Mouse (Mus musculus) limb, embryonic 13.5 days (tissue): Measurements from ENCODE around the gene Rpl26. TPM values are rescaled to one million over a fixed set of nuclear protein-coding genes. Genes with fewer than 3 reads are reported as not detected.
A peak's percentile ranks its signal among the peaks of the same experiment; 100 is the strongest.

Experiments
- ATAC-seq: fragments of 200-750 bp; cut with Nextera tagmentation; 2 replicates; pipeline ENCODE4 v1.8.0; 2017; ENCODE audit warnings: low read depth, moderate number of reproducible peaks, moderate TSS enrichment; ENCODE audit not compliant: low FRiP score
- H3K27ac ChIP-seq: fragments of 300-500 bp; sonication (generic); 2 replicates; pipeline ENCODE4 v1.5.1; 2015; ENCODE audit warnings: inconsistent platforms, mild to moderate bottlenecking, moderate library complexity
- H3K27me3 ChIP-seq: fragments of 300-500 bp; sonication (generic); 2 replicates; pipeline ENCODE4 v1.6.1; 2015; ENCODE audit warnings: mild to moderate bottlenecking, inconsistent platforms
- H3K36me3 ChIP-seq: fragments of 300-500 bp; sonication (generic); 2 replicates; pipeline ENCODE4 v1.6.1; 2015; ENCODE audit warnings: inconsistent platforms, mild to moderate bottlenecking, moderate library complexity
- H3K4me1 ChIP-seq: fragments of 300-500 bp; sonication (generic); 2 replicates; pipeline ENCODE4 v1.6.1; 2015; ENCODE audit warnings: inconsistent platforms
- H3K4me2 ChIP-seq: fragments of 300-500 bp; sonication (generic); replicated peaks from 2 replicates; pipeline ENCODE4 v1.6.1; 2015; ENCODE audit warnings: inconsistent platforms, mild to moderate bottlenecking, moderate library complexity
- H3K4me3 ChIP-seq: fragments of 300-500 bp; sonication (generic); 2 replicates; pipeline ENCODE4 v1.5.1; 2015; ENCODE audit warnings: moderate library complexity, mild to moderate bottlenecking, inconsistent platforms
- H3K9ac ChIP-seq: fragments of 300-500 bp; sonication (generic); 2 replicates; pipeline ENCODE4 v1.6.1; 2015; ENCODE audit warnings: mild to moderate bottlenecking, inconsistent platforms
- H3K9me3 ChIP-seq: fragments of 300-500 bp; sonication (generic); 2 replicates; pipeline ENCODE4 v1.6.1; 2016; ENCODE audit warnings: inconsistent platforms
- WGBS: fragments of 180-500 bp; shearing (Covaris S2); methylation state at CpG from one replicate; pipeline ENCODE4 v1.1.7; 2015; 5-methylcytosine and 5-hydroxymethylcytosine counted together
- polyA plus RNA-seq: library from polyadenylated mRNA; unstranded; fragments of >200 nt; fragmentation: Nextera tagmentation; extraction: Ambion mirVana; gene quantifications from 2 replicates; pipeline ENCODE4 v1.2.1, GENCODE M21; 2015

Gene Rpl26
- polyA plus RNA-seq, 1 experiment from 2014 or later: 996 TPM

GRCm38 (mm10) chr11:68871277-68871676 is 30.1 kb upstream of the Rpl26 start:
- Histone ChIP-seq H3K9me3 (no peaks in the 10 kb centered on the region), H3K9ac (0 out of 2 replicates have a peak overlapping the region, but pooled peaks have one; percentile 19), H3K27ac (no peak overlapping the region), H3K36me3 (no peaks in the 10 kb centered on the region), H3K4me1 (0 out of 2 replicates have a peak, but pooled peaks cover 8% of the 10 kb centered on the region), H3K4me3 (no peak overlapping the region), H3K4me2 (no peak overlapping the region), H3K27me3 (no peaks in the 10 kb centered on the region)
- ATAC-seq: no peak
- 83% methylated on average over 9 of the region's 9 CpGs for WGBS

DNA sequence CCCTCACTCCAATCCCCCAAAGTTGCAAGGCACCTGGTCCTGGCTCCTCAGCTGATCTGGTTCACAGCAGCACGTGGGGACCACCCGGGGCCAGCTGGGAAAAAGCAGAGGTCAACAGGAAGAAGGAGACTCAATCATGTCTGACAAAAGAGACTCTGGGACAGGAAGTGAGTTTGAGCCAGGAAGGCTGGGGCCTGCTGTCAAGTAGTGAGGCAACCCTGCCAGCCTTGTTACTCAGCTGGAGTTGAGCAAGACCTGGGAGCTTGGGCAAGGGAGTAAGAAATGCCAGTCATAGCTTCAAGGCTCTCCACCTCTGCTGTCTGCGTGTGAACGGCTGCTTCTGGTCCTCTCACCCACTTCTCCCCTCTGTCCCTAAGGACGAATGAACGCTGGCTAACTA is 29.6 kb upstream of the Rpl26 start, which contains the start of gene Ndel1:
TSS of gene Ndel1 (minus strand) at position 111 of the 400 bp plus-strand sequence.
- Histone ChIP-seq H3K9ac (0 out of 2 replicates have a peak within 1 kb of the TSS, but pooled peaks have one; percentile 19), H3K4me3 (no peak within 1 kb of the TSS), H3K4me1 (0 out of 2 replicates have a peak, but pooled peaks cover 8% of the 10 kb centered on the region), H3K27me3 (no peaks in the 10 kb centered on the region), H3K4me2 (no peak within 1 kb of the TSS), H3K9me3 (no peaks in the 10 kb centered on the region), H3K27ac (no peak within 1 kb of the TSS), H3K36me3 (no peaks in the 10 kb centered on the region)
- WGBS: 32% methylated on average over 6 of the region's 6 CpGs
- no peak for ATAC-seq

DNA sequence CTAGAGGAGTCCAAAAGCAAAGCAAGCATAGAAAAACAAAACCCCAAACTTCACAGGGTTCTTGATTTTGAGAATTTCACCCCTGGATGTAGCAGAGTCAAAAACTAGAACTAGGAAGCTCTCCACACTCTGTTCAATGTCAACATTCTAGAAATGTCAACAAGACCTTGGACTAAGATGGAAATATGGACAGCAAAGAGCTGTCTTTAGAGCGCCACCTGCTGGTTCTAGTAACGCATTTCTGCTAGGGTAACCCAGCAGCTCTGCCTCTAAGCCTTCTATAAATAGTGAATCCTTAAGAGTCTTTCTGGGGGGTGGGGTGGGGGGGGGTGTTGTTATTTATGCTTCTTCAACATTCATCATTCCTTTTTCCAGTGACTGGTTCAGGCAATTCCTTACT is 26.5 kb upstream of the Rpl26 start:
- ATAC-seq: no peak
- Histone ChIP-seq H3K4me2 (no peak overlapping the region), H3K27me3 (no peaks in the 10 kb centered on the region), H3K4me3 (no peak overlapping the region), H3K27ac (no peak overlapping the region), H3K9me3 (no peaks in the 10 kb centered on the region), H3K4me1 (0 out of 2 replicates have a peak, but pooled peaks cover 8% of the 10 kb centered on the region), H3K36me3 (no peaks in the 10 kb centered on the region), H3K9ac (no peak overlapping the region)
- 0% methylated on average over 2 of the region's 2 CpGs for WGBS

DNA sequence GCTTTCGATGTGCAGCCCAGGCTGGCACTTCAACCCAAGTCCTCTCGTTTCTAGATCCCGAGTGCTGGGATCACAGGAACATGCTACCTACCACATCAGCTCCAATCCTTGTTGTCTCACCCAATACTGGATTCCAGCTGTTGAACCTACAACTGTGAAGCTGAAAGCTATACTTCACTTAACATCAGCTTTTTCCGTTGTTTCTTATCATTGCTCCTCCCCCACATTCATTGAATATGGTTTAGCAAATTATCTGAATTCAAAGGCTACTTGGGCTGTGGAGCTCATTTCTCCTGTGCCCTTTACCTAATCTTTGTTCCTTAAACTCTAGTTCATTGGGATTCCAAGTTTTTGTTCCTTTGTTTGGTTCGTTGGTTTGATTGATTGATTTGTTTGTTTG is 22.6 kb upstream of the Rpl26 start:
- 84% methylated on average over 5 of the region's 5 CpGs for WGBS
- no peak for ATAC-seq
- H3K36me3 ChIP-seq: no peaks in the 10 kb centered on the region

DNA sequence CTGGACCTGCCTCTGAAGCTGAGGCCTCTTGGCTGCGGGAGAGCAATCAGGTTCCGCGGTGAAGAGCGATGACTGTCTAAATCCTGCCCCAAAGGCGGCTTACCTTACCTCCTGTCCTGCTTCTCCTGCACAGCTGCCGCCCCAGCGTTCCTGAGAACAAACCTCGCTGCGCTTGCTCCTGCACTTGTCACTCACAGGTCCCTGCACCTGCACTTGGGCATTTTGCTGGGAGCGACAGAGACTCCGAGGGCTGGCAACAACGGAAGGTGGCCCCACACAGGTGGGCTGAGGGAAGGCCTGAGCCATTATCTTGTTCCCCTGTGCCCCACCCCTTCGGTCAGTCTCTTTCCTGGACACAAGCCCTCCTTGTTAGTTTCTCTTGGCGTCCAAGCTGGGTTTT is 19.3 kb upstream of the Rpl26 start:
- Histone ChIP-seq H3K27me3 (no peaks in the 10 kb centered on the region), H3K36me3 (no peaks in the 10 kb centered on the region), H3K4me1 (no peaks in the 10 kb centered on the region), H3K4me2 (no peak overlapping the region), H3K9ac (no peak overlapping the region), H3K9me3 (no peaks in the 10 kb centered on the region), H3K4me3 (no peak overlapping the region), H3K27ac (no peak overlapping the region)
- no peak for ATAC-seq
- 21% methylated on average over 14 of the region's 14 CpGs for WGBS

More for the DNA sequence above, 22.6 kb upstream of the Rpl26 start:
- H3K27ac ChIP-seq: no peak overlapping the region
- H3K27me3 ChIP-seq: no peaks in the 10 kb centered on the region
- no peaks in the 10 kb centered on the region for H3K4me1 ChIP-seq
- no peak overlapping the region for H3K4me3 ChIP-seq
- H3K9ac ChIP-seq: no peak overlapping the region
- no peak overlapping the region for H3K4me2 ChIP-seq
- H3K9me3 ChIP-seq: no peaks in the 10 kb centered on the region

DNA sequence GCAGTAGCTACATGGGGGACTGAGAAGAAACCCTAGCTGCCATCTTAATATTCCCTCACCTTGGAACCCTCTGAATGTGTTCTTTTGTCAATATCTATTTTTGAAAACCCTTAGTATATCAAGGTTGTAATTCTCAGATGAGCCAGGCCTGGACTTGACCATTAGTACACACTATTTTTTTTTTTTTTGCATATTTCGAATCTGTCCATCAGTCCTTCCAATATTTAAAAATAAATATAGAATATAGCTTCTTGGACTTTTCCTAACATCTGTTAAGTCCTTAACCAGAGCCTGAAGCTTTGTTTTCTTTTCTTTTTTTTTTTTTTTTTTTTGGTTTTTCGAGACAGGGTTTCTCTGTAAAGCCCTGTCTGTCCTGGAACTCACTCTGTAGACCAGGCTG is 17.5 kb upstream of the Rpl26 start:
- Histone ChIP-seq H3K4me3 (no peak overlapping the region), H3K27me3 (no peaks in the 10 kb centered on the region), H3K27ac (no peak overlapping the region), H3K9me3 (no peaks in the 10 kb centered on the region), H3K4me1 (no peaks in the 10 kb centered on the region), H3K9ac (no peak overlapping the region), H3K4me2 (no peak overlapping the region), H3K36me3 (no peaks in the 10 kb centered on the region)
- WGBS: 80% methylated on average over 2 of the region's 2 CpGs
- ATAC-seq: no peak

GRCm38 (mm10) chr11:68884368-68884767 is 17.0 kb upstream of the Rpl26 start:
- no peak overlapping the region for H3K9ac ChIP-seq
- H3K4me1 ChIP-seq: no peaks in the 10 kb centered on the region
- no peaks in the 10 kb centered on the region for H3K9me3 ChIP-seq
- no peaks in the 10 kb centered on the region for H3K36me3 ChIP-seq
- WGBS: 75% methylated on average over 5 of the region's 5 CpGs
- H3K4me2 ChIP-seq: no peak overlapping the region
- H3K4me3 ChIP-seq: no peak overlapping the region
- no peak overlapping the region for H3K27ac ChIP-seq
- no peaks in the 10 kb centered on the region for H3K27me3 ChIP-seq
- no peak for ATAC-seq

DNA sequence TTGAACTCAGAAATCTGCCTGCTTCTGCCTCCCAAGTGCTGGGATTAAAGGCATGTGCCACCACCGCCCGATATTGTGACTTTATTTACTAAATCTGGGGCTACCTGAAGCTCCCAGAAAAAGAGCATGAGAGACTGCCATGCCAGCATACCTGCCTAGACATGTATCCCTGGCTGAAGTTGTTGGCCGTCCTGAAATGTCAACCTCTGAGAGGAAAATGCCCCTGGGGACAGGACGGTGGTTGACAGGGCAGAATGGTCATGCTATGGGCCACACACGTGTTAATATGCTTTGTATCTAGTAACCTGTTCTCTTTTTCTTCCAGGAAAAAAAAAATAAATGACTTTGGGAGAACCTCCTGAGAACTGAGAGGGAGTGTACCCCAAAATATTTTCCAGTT is 15.3 kb upstream of the Rpl26 start:
- no peak for ATAC-seq
- Histone ChIP-seq H3K36me3 (no peaks in the 10 kb centered on the region), H3K4me3 (no peak overlapping the region), H3K9ac (no peak overlapping the region), H3K9me3 (no peaks in the 10 kb centered on the region), H3K4me1 (no peaks in the 10 kb centered on the region), H3K27ac (no peak overlapping the region), H3K4me2 (no peak overlapping the region), H3K27me3 (no peaks in the 10 kb centered on the region)
- 70% methylated on average over 5 of the region's 5 CpGs for WGBS

GRCm38 (mm10) chr11:68888253-68888652 is 13.1 kb upstream of the Rpl26 start, which contains the start of gene Rnf222:
Gene Rnf222, plus strand, starts transcription at chr11:68888553.
- Histone ChIP-seq H3K9me3 (no peaks in the 10 kb centered on the region), H3K4me3 (no peak within 1 kb of the TSS), H3K9ac (no peak within 1 kb of the TSS), H3K27ac (0 out of 2 replicates have a peak within 1 kb of the TSS, but pooled peaks have one; percentile 6), H3K36me3 (no peaks in the 10 kb centered on the region), H3K4me2 (no peak within 1 kb of the TSS), H3K4me1 (no peaks in the 10 kb centered on the region), H3K27me3 (no peaks in the 10 kb centered on the region)
- no peak for ATAC-seq
- 31% methylated on average over 6 of the region's 6 CpGs for WGBS

DNA sequence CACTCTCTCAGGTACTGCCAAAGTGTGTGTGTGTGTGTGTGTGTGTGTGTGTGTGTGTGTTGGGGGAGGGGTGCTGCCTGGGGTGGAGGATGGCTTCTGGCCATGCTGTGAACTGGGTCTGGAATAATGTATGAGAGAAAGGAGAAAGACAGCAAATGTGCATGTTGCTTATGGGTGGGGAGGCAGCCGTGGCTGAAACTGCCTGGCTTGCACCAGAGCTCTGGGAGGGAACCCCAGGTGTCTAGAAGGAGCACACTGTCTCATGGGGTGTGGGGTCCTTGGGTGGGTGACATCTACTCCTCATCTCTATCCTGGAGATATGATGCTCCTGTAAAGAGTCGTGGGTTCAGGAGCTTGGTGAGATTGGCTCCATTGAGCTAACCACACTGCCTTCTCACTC is 12.7 kb upstream of the Rpl26 start:
- no peak for ATAC-seq
- H3K27me3 ChIP-seq: no peaks in the 10 kb centered on the region
- no peak overlapping the region for H3K27ac ChIP-seq
- no peaks in the 10 kb centered on the region for H3K36me3 ChIP-seq
- H3K9ac ChIP-seq: no peak overlapping the region
- no peaks in the 10 kb centered on the region for H3K4me1 ChIP-seq
- WGBS: 73% methylated on average over 2 of the region's 2 CpGs
- H3K4me2 ChIP-seq: no peak overlapping the region
- H3K9me3 ChIP-seq: no peaks in the 10 kb centered on the region
- H3K4me3 ChIP-seq: no peak overlapping the region

DNA sequence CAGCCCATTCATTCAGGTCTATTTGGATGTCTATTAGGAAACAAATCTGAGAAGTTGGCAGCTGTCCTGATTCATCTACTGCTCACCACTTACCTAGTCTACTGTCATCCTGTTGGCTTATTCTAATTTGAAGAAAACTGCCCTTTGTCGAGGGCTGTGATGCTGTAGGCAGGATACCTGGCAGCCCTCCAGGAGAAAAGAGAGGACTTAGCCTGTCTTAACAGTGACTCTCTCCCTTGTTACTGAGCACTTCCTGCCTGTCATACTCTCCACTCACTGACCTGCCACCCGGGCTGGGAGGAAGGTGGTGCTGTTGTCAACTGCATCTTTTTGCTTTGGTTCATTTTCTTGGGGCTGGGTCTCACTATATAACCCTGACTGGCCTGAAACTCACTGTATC is 10.8 kb upstream of the Rpl26 start:
- H3K9ac ChIP-seq: no peak overlapping the region
- 53% methylated on average over 2 of the region's 2 CpGs for WGBS
- no peaks in the 10 kb centered on the region for H3K9me3 ChIP-seq
- no peak overlapping the region for H3K4me3 ChIP-seq
- no peaks in the 10 kb centered on the region for H3K36me3 ChIP-seq
- H3K4me1 ChIP-seq: no peaks in the 10 kb centered on the region
- no peak overlapping the region for H3K4me2 ChIP-seq
- H3K27ac ChIP-seq: no peak overlapping the region
- H3K27me3 ChIP-seq: no peaks in the 10 kb centered on the region
- no peak for ATAC-seq

DNA sequence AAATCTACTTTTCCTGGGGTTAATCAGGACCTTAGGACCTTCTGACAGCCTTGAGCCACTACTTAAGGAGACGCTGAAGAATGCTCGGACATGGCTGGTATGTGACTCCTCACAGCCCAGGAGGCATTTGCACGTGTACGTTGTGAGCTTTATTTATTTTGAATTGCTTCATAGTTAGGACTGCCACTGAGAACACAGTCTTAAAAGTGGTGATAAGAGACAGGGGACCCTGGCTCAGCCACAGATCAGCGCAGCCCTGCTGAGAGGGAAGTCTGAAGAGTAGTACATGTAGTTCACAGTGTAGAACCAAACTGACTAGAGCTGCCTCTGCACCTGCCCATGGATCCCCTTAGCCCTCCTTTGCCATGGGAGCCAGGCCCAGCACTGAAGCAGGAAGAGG is 9.6 kb upstream of the Rpl26 start:
- WGBS: 79% methylated on average over 5 of the region's 5 CpGs
- no peak for ATAC-seq
- Histone ChIP-seq H3K9me3 (no peaks in the 10 kb centered on the region), H3K27ac (no peak overlapping the region), H3K4me1 (no peaks in the 10 kb centered on the region), H3K4me3 (no peak overlapping the region), H3K4me2 (no peak overlapping the region), H3K27me3 (no peaks in the 10 kb centered on the region), H3K36me3 (no peaks in the 10 kb centered on the region), H3K9ac (no peak overlapping the region)

- no peak overlapping the region for H3K4me2 ChIP-seq
- no peak for ATAC-seq
- no peaks in the 10 kb centered on the region for H3K4me1 ChIP-seq
- H3K27ac ChIP-seq: no peak overlapping the region
- H3K9me3 ChIP-seq: no peaks in the 10 kb centered on the region
- H3K27me3 ChIP-seq: no peaks in the 10 kb centered on the region
- no peak overlapping the region for H3K4me3 ChIP-seq
- 0 out of 2 replicates have a peak overlapping the region, but pooled peaks have one; percentile 8 for H3K9ac ChIP-seq
- WGBS: 68% methylated on average over 15 of the region's 15 CpGs
- no peaks in the 10 kb centered on the region for H3K36me3 ChIP-seq
These were observed 9.1 kb upstream of the Rpl26 start for GRCm38 (mm10) chr11:68892233-68892832.
